In genomic region chr13:24418814-24419213, GRCm38 (mm10) we compare ENCODE assay signal across 21 mouse cellular contexts.
DNase-seq lines count a peak whose midpoint lies in the region; ATAC-seq and TF ChIP-seq lines count a peak whose summit lies in the region.
"Had no signal": no experiment of that assay in that cellular context is flagged by ENCODE, and none has a peak within 500 bp of the region (broad histone marks: within the 10 kb centered on the region; RNA-seq: fewer than 3 reads in every experiment).

No protein-coding gene starts in this region.

- H3K4me1 ChIP-seq in CH12.LX (ENCODE audit: control insufficient read depth in 1 of 2, insufficient read depth in 2 of 2) (peaks cover 15 to 48% of the 10 kb centered on the region in 2 experiments; a peak in 3 of 4 replicates), MEL (ENCODE audit: control insufficient read depth in 1 of 2, insufficient read depth in 2 of 2, low read length in 2 of 2) (peaks cover 4 to 29% of the 10 kb centered on the region in 2 experiments; a peak in 3 of 4 replicates)
- peaks cover 81% of the 10 kb centered on the region for H3K4me1 ChIP-seq in liver, embryonic 15.5 days (replicated peaks)
- H3K4me1 ChIP-seq: forebrain, embryonic 13.5 days; hindbrain, embryonic 12.5 days; midbrain, embryonic 15.5 days; neural tube, embryonic 13.5 days; stomach, embryonic 15.5 days had no signal

- no peak for TF ChIP-seq EP300 in CH12.LX (IDR thresholded peaks at IDR 0.05; ENCODE audit: low read length)
- TF ChIP-seq EP300 in MEL (IDR thresholded peaks at IDR 0.05; ENCODE audit: low read depth in 1 of 2, low read length in 2 of 2), result no peak

- no peak for DNase-seq in CH12.LX (ENCODE audit: extremely low read depth)
- DNase-seq in MEL (ENCODE audit: low read depth, low spot score), result peak; percentile 38
- DNase-seq in kidney, postnatal 10 days, result no peak
- DNase-seq in gastrocnemius, postnatal 36 days, result no peak
- no peak for DNase-seq in left cerebral cortex, adult 18-20 months (ENCODE audit: low spot score in 2 of 2)
- DNase-seq: adrenal gland, postnatal 14 days; cerebellum, adult 11 months; cerebellum, adult 9-11 months; gastrocnemius, postnatal 10 days; heart, adult 11 months; kidney, adult 11 months; lung, adult 18-20 months; lung, postnatal 14 days; thymus, adult 18-20 months had no signal

- H3K36me3 ChIP-seq in CH12.LX (replicated peaks in 1 of 2; ENCODE audit: control insufficient read depth in 1 of 2, insufficient read depth in 1 of 2, low read length in 1 of 2) (peaks cover 8 to 48% of the 10 kb centered on the region in 2 experiments), MEL (ENCODE audit: control insufficient read depth in 1 of 2, insufficient read depth in 2 of 2, low read length in 2 of 2) (peaks cover 0 to 28% of the 10 kb centered on the region in 2 experiments; a peak in 2 of 4 replicates)
- no peaks in the 10 kb centered on the region for H3K36me3 ChIP-seq in liver, embryonic 15.5 days (replicated peaks)
- H3K36me3 ChIP-seq: hindbrain, embryonic 12.5 days; midbrain, embryonic 15.5 days; neural tube, embryonic 13.5 days; stomach, embryonic 15.5 days had no signal

- in situ Hi-C loops in CH12.LX (cut with MboI; ENCODE audit: low pct_ligation_motif_present, low pct_unique_long_range_greater_than_20kb, low sequenced_read_pairs), result loop anchor here (5.0 kb wide), 1 partner anchor 48 kb away; no protein-coding TSS in a partner anchor

- no peak overlapping the region for H3K4me3 ChIP-seq in CH12.LX (replicated peaks in 1 of 3; ENCODE audit: low read depth in 2 of 3, low read length in 2 of 3, poor library complexity in 1 of 3)
- H3K4me3 ChIP-seq in MEL (ENCODE audit: control insufficient read depth in 1 of 2, insufficient read depth in 1 of 2, low read depth in 2 of 2, low read length in 2 of 2), result no peak overlapping the region
- no peak overlapping the region for H3K4me3 ChIP-seq in liver, embryonic 15.5 days (replicated peaks)
- H3K4me3 ChIP-seq: forebrain, embryonic 13.5 days; hindbrain, embryonic 12.5 days; midbrain, embryonic 15.5 days; neural tube, embryonic 13.5 days; stomach, embryonic 15.5 days had no signal

- ATAC-seq in erythroid progenitor cell, adult 5-6 weeks (replicated peaks; ENCODE audit: low FRiP score, poor library complexity, severe bottlenecking), result peak; percentile 37
- no peak for ATAC-seq in liver, embryonic 15.5 days (ENCODE audit: insufficient read depth)
- ATAC-seq: forebrain, embryonic 13.5 days; midbrain, embryonic 15.5 days had no signal

- 30% methylated on average over 4 of the region's 4 CpGs for WGBS in liver, embryonic 15.5 days (ENCODE audit: insufficient replicate concordance)

- TF ChIP-seq POLR2A in CH12.LX (IDR thresholded peaks at IDR 0.05; ENCODE audit: low read depth, low read length) (no peak), MEL (IDR thresholded peaks at IDR 0.05; ENCODE audit: control insufficient read depth in 1 of 2, insufficient read depth in 1 of 2, low read depth in 1 of 2, low read length in 2 of 2, poor library complexity in 1 of 2) (no peak)

- TF ChIP-seq CTCF in CH12.LX (conservative IDR thresholded peaks at IDR 0.05 in 1 of 2, IDR thresholded peaks at IDR 0.05 in 1 of 2; ENCODE audit: low read depth in 2 of 2, low read length in 2 of 2), result no peak
- no peak for TF ChIP-seq CTCF in MEL (IDR thresholded peaks at IDR 0.05 in 2 of 3, conservative IDR thresholded peaks at IDR 0.05 in 1 of 3; ENCODE audit: control insufficient read depth in 1 of 3, insufficient read depth in 1 of 3, low read depth in 2 of 3, low read length in 3 of 3, poor library complexity in 1 of 3, severe bottlenecking in 1 of 3)

- H3K9me3 ChIP-seq in CH12.LX (replicated peaks; ENCODE audit: low read length) (no peaks in the 10 kb centered on the region), MEL (replicated peaks; ENCODE audit: insufficient read depth, low read length) (no peaks in the 10 kb centered on the region)
- no peaks in the 10 kb centered on the region for H3K9me3 ChIP-seq in liver, embryonic 15.5 days (replicated peaks)
- H3K9me3 ChIP-seq: forebrain, embryonic 13.5 days; hindbrain, embryonic 12.5 days; midbrain, embryonic 15.5 days; neural tube, embryonic 13.5 days; stomach, embryonic 15.5 days had no signal

- H3K9ac ChIP-seq in CH12.LX (ENCODE audit: insufficient read depth, low read depth) (peak overlapping the region; percentile 30; the same call in 1 of the 2 replicates), MEL (ENCODE audit: control insufficient read depth, low read depth, low read length, poor library complexity, severe bottlenecking) (no peak overlapping the region)
- peak overlapping the region; percentile 44; the same call in 1 of the 2 replicates for H3K9ac ChIP-seq in liver, embryonic 15.5 days
- H3K9ac ChIP-seq: forebrain, embryonic 13.5 days; hindbrain, embryonic 12.5 days; midbrain, embryonic 15.5 days; neural tube, embryonic 13.5 days; stomach, embryonic 15.5 days had no signal

- H3K27me3 ChIP-seq in CH12.LX (replicated peaks), result no peaks in the 10 kb centered on the region
- no peaks in the 10 kb centered on the region for H3K27me3 ChIP-seq in MEL (ENCODE audit: control insufficient read depth in 1 of 2, insufficient read depth in 2 of 2, low read length in 2 of 2)
- H3K27me3 ChIP-seq in liver, embryonic 15.5 days, result no peaks in the 10 kb centered on the region
- H3K27me3 ChIP-seq: forebrain, embryonic 13.5 days; hindbrain, embryonic 12.5 days; midbrain, embryonic 15.5 days; neural tube, embryonic 13.5 days; stomach, embryonic 15.5 days had no signal

- peak overlapping the region; percentile 93 for H3K4me2 ChIP-seq in CH12.LX (ENCODE audit: insufficient read depth, low read depth, poor library complexity, severe bottlenecking)
- H3K4me2 ChIP-seq in liver, embryonic 15.5 days, result peak overlapping the region; percentile 38
- H3K4me2 ChIP-seq: forebrain, embryonic 13.5 days; hindbrain, embryonic 12.5 days; midbrain, embryonic 15.5 days; neural tube, embryonic 13.5 days; stomach, embryonic 15.5 days had no signal

- no peaks in the 10 kb centered on the region; the same call in 1 of the 2 replicates for H3K79me2 ChIP-seq in CH12.LX (replicated peaks; ENCODE audit: control insufficient read depth, extremely low read depth, insufficient read depth, poor library complexity, severe bottlenecking)
- H3K79me2 ChIP-seq in MEL (ENCODE audit: control insufficient read depth, insufficient read depth, low read length, poor library complexity), result no peaks in the 10 kb centered on the region

- H3K27ac ChIP-seq in CH12.LX (ENCODE audit: insufficient read depth, low read depth) (no peak overlapping the region), MEL (ENCODE audit: control insufficient read depth, low read depth, low read length) (no peak overlapping the region)
- peak overlapping the region; percentile 92 for H3K27ac ChIP-seq in liver, embryonic 15.5 days (replicated peaks)
- H3K27ac ChIP-seq: forebrain, embryonic 13.5 days; hindbrain, embryonic 12.5 days; midbrain, embryonic 15.5 days; neural tube, embryonic 13.5 days; stomach, embryonic 15.5 days had no signal

- dilution Hi-C loops in CH12.LX (cut with MboI; ENCODE audit: extremely low pct_ligation_motif_present, extremely low pct_unique_long_range_greater_than_20kb, low sequenced_read_pairs), result no loop called here

- TF ChIP-seq RAD21 in CH12.LX (IDR thresholded peaks at IDR 0.05; ENCODE audit: low read depth, low read length) (no peak), MEL (IDR thresholded peaks at IDR 0.05; ENCODE audit: low read depth, low read length) (no peak)

- intact Hi-C loops in gastrocnemius, postnatal 36 days (cut with DNase I), result no loop called here

TF ChIP-seq in CH12.LX, 34 proteins besides CTCF, POLR2A, EP300 and RAD21:
- TF ChIP-seq RCOR1 (conservative IDR thresholded peaks at IDR 0.05; ENCODE audit: low read depth, low read length) (no peak), CHD1 (IDR thresholded peaks at IDR 0.05; ENCODE audit: low read depth, low read length) (no peak), MEF2A (IDR thresholded peaks at IDR 0.05; ENCODE audit: borderline replicate concordance, low read depth, low read length) (no peak), MYC (IDR thresholded peaks at IDR 0.05; ENCODE audit: low read depth, low read length) (no peak), ZMIZ1 (IDR thresholded peaks at IDR 0.05; ENCODE audit: low read depth, low read length) (no peak), NRF1 (IDR thresholded peaks at IDR 0.05; ENCODE audit: low read depth, low read length) (no peak), MAX (IDR thresholded peaks at IDR 0.05; ENCODE audit: low read length) (no peak), PAX5 (IDR thresholded peaks at IDR 0.05; ENCODE audit: low read length) (no peak), BHLHE40 (IDR thresholded peaks at IDR 0.05; ENCODE audit: low read depth, low read length) (no peak), MAFK (IDR thresholded peaks at IDR 0.05; ENCODE audit: insufficient replicate concordance, low read length) (no peak), NELFE (IDR thresholded peaks at IDR 0.05; ENCODE audit: low read depth, low read length) (no peak), MAZ (IDR thresholded peaks at IDR 0.05; ENCODE audit: low read depth, low read length) (no peak)

TF ChIP-seq in MEL, 35 proteins besides CTCF, POLR2A, EP300 and RAD21:
- TF ChIP-seq JUND (IDR thresholded peaks at IDR 0.05; ENCODE audit: low read depth, low read length) (no peak), NELFE (IDR thresholded peaks at IDR 0.05; ENCODE audit: low read depth, low read length) (no peak), RCOR1 (IDR thresholded peaks at IDR 0.05; ENCODE audit: low read depth, low read length) (no peak), MXI1 (IDR thresholded peaks at IDR 0.05; ENCODE audit: low read depth, low read length) (no peak), MAFK (IDR thresholded peaks at IDR 0.05; ENCODE audit: borderline replicate concordance, low read depth, low read length) (no peak), USF2 (IDR thresholded peaks at IDR 0.05; ENCODE audit: borderline replicate concordance in 1 of 2, insufficient read depth in 1 of 2, low read depth in 1 of 2, low read length in 2 of 2) (no peak), BHLHE40 (IDR thresholded peaks at IDR 0.05; ENCODE audit: borderline replicate concordance, low read depth, low read length) (no peak), CHD2 (IDR thresholded peaks at IDR 0.05; ENCODE audit: low read length) (no peak), MYC (IDR thresholded peaks at IDR 0.05; ENCODE audit: low read depth, low read length) (no peak), POLR2AphosphoS2 (IDR thresholded peaks at IDR 0.05; ENCODE audit: low read length) (no peak)
